Mouse (Mus musculus) kidney, adult 11 months (tissue): ENCODE measurements around the gene Grk6.

ENCODE experiments used
- DNase-seq: peaks from one replicate; pipeline ENCODE4 v3.0.0; 2022

The Grk6 gene

GRCm38 (mm10) chr13:55487578-55488498 lies 43.0 kb downstream of the Grk6 start, which contains the start of gene Dbn1:
Gene Dbn1 (minus strand): TSS chr13:55488111.
- DNase-seq: no peak

- DNase-seq: no peak
These were observed 49.4 kb downstream of the Grk6 start for GRCm38 (mm10) chr13:55494257-55494656.

GRCm38 (mm10) chr13:55494883-55495621 lies 50.2 kb downstream of the Grk6 start:
- peak; percentile 38 for DNase-seq

DNA sequence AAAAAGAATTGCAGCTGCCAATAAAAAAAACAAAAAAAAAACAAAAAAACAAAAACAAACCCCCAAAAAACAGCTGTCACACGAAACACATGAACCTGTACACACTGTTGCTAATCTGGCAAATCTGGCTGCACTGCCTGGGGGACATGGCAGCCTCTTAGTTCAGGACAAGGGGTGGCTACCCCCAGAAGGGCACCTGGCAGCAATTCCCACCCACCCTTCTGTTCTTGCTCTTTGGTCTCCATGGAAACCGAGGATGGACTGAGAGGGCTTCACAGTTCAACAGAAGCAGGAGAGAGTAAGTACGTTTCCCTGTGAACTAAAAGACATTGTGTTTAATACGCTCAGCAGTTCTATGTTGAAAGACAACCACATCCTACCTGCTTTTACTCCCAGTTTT lies 50.8 kb downstream of the Grk6 start:
- no peak for DNase-seq

- peak; percentile 71 for DNase-seq
These were observed 51.8 kb downstream of the Grk6 start for GRCm38 (mm10) chr13:55496661-55497060.

DNA sequence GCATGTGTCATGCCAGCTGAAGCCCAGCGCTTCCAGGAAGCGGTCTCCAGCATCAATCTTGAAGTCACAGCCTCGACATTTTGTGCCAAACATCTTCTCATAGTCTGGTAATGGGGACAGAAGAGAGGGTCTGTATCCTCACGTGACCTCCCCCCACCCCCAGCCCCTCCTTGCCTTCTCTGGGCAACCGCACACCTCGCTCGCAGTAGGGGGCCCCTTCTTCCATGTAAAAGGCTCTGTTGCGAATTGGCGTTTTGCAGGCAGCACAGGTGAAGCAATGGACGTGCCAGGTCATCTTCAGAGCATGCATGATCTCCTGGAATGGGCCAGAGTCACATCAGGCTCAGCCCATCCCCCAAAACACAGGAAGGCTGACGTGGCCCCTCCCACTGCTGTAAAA lies 54.0 kb downstream of the Grk6 start:
- DNase-seq: no peak

DNA sequence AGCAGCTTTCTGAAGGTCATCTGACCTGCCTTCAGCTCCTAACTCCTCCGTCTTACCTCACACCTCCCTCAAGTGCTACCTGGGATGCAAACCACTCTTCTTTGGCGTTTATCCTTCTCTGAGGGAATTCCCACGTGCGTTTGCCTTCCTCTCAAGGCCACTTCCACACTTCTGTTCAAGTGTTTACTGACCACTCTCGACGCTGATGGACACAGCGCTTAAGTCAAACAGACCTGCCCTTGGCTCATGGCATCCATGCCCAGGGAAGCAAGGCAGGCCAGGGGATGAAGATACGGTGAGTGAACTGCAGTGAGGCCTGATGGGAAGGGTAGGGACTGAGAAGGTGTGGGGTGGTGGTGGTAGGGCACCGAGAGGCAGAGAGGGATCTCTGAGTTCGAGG lies 55.7 kb downstream of the Grk6 start:
- no peak for DNase-seq

DNA sequence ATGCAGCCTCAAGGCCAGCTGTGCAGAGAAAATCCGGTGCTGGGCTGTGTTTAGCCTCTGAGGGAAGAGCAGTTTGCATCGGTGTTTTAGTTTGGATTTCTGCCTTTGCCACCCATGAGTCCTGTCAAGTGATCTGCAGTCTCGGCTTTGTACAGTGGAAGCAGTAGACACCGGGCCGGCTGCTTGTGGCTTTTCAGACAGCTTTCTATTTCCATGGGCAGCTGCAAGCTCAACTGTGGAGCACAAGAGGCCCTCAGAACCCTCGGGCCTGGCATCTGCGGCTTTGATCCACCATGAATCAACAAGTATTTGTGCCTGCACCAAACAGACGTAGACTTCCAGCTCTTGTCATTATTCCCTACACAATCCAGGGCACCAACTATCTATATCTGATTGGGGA lies 57.5 kb downstream of the Grk6 start:
- no peak for DNase-seq

DNA sequence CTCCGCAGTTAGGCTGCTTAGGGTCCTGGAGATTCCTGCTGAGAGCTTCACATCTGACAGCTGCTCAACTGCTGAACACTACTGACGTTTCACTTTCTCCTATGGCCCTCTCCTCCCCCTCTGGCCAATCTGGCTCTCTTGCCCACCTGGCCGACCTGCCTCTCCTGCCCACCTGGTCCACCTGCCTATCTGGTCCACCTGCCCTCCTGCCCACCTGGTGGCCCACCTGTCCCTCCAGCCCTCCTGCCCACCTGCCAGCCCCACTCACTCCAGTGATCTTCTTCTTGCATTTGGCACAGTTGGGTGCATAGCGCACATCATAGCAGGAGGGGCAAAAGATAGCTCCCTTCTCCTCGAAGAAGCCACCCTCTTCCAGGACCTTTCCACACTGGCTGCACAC lies 59.5 kb downstream of the Grk6 start:
- no peak for DNase-seq

DNA sequence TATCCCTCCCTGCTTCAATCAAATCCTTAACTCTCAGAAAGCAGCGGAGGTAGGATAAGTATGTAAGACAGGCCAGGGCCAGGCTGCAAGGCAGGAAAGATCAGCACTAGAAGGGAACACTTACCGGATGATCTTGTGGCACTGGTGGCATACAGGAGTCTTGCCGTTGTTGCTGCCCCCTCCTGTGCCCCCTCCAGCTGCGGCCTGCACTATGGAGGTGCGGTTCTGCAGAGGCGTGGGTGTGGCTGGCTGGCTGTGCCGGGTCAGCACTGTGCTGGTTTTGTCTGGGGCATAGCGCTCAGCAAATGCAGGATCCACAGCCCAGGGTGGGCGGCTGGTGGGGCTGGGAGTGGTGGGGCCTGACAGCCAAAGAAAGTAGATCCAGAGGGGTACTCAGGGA lies 60.9 kb downstream of the Grk6 start:
- DNase-seq: no peak

DNA sequence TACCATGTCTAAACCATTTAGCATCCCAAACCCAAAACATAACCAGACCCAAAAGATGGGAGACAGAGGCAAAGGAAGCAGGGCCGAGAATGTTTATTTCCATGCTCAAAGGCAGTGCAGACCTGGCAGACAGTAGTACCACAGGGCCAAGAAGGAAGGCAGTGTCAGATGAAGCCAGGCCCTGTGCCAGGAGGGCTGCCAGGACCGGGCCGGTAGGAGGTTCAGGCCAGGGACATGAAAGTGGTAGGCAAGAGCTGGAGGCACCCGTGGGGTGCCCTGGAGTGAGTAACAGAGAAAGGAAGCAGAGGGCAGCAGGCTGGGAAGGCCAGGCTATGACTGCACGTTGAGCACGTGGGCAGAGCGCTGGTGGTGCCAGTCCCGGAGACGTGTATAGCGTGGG lies 61.8 kb downstream of the Grk6 start:
- no peak for DNase-seq

- DNase-seq: no peak
These were observed 63.0 kb downstream of the Grk6 start for GRCm38 (mm10) chr13:55507877-55508276.

DNA sequence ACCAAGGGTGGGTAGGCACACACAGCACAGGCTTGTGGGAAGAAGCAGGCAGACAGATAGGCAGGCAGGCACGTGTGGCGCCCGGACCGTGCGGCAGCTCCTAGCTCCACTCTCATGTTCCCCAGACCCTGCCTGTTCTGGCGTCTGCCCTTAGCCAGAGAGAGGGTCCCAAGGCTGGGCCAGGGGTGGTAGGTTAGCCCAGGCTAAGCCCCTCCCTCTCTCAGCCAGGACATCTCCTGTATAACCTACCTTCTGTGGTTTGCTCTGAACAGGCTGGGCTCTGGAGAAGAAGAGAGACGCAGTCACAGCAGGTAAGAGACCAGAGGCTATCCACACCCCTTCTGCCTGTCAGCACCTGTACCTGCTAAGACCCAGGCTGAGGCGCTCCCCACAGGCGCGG lies 63.7 kb downstream of the Grk6 start:
- DNase-seq: no peak

DNA sequence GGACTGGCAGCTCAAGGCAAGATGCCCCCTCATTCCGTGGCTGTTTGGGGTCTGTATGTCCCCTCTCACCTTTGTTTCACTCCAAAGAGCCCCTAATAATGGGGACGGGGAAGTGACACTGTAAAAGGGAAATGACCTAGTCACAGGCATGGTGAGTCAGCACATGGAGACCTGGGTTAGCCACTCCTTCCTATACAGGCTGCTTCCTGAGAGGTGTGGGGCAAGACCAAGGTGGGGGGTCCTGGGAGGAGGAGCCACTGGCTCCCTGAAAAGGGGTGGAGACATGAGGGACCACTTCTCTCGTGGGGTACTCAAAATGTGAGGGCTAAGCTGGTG lies 65.4 kb downstream of the Grk6 start:
- DNase-seq: no peak
